Mouse (Mus musculus): ENCODE data around the gene Mpzl2. TPM values are rescaled to one million over a fixed set of nuclear protein-coding genes. Genes with fewer than 3 reads are reported as not detected.
"Not testable (repeated sequence)": the region's sequence is repeated elsewhere in the genome, so short reads cannot be mapped to it uniquely, and the experiment has no call there.

The Mpzl2 gene
- polyA plus RNA-seq, 1 experiment from 2014 or later = 3.8 TPM

DNA sequence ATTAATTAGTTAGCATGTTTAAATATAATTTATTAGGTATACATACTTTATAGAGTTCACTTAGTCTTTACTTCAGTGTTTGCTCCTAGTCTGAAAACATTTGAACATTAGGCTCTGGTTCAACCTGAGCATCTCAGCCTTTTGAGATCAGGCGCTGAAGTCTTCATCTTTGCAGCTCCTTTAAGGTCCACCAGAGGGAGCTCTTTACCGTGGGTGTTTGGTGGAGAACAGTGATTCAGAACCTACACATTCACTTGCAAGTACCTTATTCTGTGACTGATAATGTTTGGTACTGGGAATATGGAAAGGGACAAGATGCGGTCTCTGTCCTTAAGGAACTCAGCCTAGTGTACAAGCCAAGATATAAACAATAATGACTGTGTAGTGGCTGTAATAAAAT, 16.8 kb upstream of the Mpzl2 start:
- H3K36me3 ChIP-seq (ENCODE audit: control insufficient read depth, insufficient read depth, low read length) = no peaks in the 10 kb centered on the region
- no peaks in the 10 kb centered on the region for H3K9me3 ChIP-seq (ENCODE audit: control insufficient read depth, low read length)
- no peaks in the 10 kb centered on the region for H3K27me3 ChIP-seq (ENCODE audit: control insufficient read depth, insufficient read depth, low read length)
- H3K4me2 ChIP-seq (replicated peaks; ENCODE audit: low read depth, low read length) = no peak overlapping the region
- no peak overlapping the region for H3K27ac ChIP-seq (ENCODE audit: low read depth, low read length)
- ATAC-seq (ENCODE audit: low FRiP score) = no peak
- H3K4me3 ChIP-seq (ENCODE audit: low read depth, low read length) = no peak overlapping the region
- 16% methylated on average over 3 of the region's 3 CpGs for WGBS
- H3K4me1 ChIP-seq (replicated peaks; ENCODE audit: control insufficient read depth, insufficient read depth, low read length) = no peaks in the 10 kb centered on the region
- no peak overlapping the region for H3K9ac ChIP-seq (ENCODE audit: low read depth, low read length)
- DNase-seq (ENCODE audit: low spot score) = peak; percentile 82

DNA sequence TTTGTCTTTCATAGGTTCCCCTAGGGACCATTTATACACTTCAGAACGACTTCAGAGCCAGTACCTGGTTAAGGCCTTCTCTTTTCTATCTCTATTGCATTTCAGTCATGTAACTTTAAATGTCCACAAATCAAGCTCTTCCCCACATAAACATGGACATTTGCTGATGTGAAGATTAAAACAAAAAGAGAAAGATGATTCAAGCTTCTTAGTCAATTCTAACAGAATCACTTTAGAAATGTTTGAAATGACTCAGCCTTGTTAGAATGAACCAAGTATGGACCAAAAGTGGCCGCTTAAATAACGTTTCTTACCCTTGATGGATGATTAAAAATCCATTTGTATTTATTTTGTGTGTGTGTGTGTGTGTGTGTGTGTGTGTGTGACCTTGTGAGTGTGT, 16.0 kb upstream of the Mpzl2 start:
- Histone ChIP-seq H3K4me3 (ENCODE audit: low read depth, low read length) (no peak overlapping the region), H3K36me3 (ENCODE audit: control insufficient read depth, insufficient read depth, low read length) (no peaks in the 10 kb centered on the region), H3K27ac (ENCODE audit: low read depth, low read length) (no peak overlapping the region), H3K9me3 (ENCODE audit: control insufficient read depth, low read length) (no peaks in the 10 kb centered on the region), H3K4me1 (replicated peaks; ENCODE audit: control insufficient read depth, insufficient read depth, low read length) (no peaks in the 10 kb centered on the region), H3K27me3 (ENCODE audit: control insufficient read depth, insufficient read depth, low read length) (no peaks in the 10 kb centered on the region), H3K9ac (ENCODE audit: low read depth, low read length) (no peak overlapping the region), H3K4me2 (replicated peaks; ENCODE audit: low read depth, low read length) (no peak overlapping the region)
- no peak for ATAC-seq (ENCODE audit: low FRiP score)
- no peak for DNase-seq (ENCODE audit: low spot score)
- WGBS = 64% methylated on average over 3 of the region's 3 CpGs

DNA sequence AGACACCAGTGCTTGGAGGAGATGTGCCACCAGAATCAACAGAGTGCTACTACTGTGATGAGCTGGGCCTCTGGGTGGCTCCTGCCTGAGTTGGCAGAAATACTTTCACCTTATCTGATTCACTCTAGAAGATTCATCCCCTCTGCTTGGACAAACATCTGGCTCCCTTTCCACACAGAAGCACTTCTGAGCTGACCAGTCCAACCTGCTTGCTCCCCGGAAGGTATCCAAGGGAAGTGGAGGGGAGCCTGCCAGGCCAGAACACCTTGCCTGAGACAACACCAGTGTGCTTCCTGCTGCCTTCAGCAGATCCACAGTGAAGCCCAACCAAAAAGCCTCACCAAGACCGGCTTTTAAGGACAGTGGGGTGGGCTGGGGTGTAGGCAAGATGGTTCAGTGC, 15.4 kb upstream of the Mpzl2 start:
- no peak overlapping the region for H3K4me3 ChIP-seq (ENCODE audit: low read depth, low read length)
- no peaks in the 10 kb centered on the region for H3K9me3 ChIP-seq (ENCODE audit: control insufficient read depth, low read length)
- 84% methylated on average over 2 of the region's 2 CpGs for WGBS
- H3K4me2 ChIP-seq (replicated peaks; ENCODE audit: low read depth, low read length) = no peak overlapping the region
- no peak for DNase-seq (ENCODE audit: low spot score)
- no peak overlapping the region for H3K9ac ChIP-seq (ENCODE audit: low read depth, low read length)
- H3K4me1 ChIP-seq (replicated peaks; ENCODE audit: control insufficient read depth, insufficient read depth, low read length) = no peaks in the 10 kb centered on the region
- no peak overlapping the region for H3K27ac ChIP-seq (ENCODE audit: low read depth, low read length)
- H3K36me3 ChIP-seq (ENCODE audit: control insufficient read depth, insufficient read depth, low read length) = no peaks in the 10 kb centered on the region
- no peaks in the 10 kb centered on the region for H3K27me3 ChIP-seq (ENCODE audit: control insufficient read depth, insufficient read depth, low read length)
- no peak for ATAC-seq (ENCODE audit: low FRiP score)

DNA sequence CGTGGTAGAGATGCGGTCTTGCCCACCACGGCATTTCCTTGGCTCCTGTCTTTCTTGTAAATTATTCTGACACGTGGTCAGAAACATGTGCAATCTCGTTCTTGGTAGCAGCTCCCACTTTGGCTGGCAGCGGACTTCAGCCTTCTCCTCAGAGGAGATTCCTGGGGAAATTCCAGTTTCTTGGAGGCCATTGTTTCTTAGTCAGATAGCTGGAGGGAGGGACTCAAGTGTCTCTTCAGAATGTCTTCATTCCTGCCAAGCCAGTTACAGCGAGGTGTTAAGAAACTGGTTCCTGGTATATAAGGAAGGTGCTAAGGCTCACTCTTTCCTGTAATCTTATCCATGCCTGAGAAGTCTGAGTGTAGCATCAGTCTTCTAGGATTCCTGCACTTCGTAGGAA, 12.2 kb upstream of the Mpzl2 start:
- H3K4me3 ChIP-seq (ENCODE audit: low read depth, low read length) = no peak overlapping the region
- no peak for ATAC-seq (ENCODE audit: low FRiP score)
- H3K9ac ChIP-seq (ENCODE audit: low read depth, low read length) = no peak overlapping the region
- no peak overlapping the region for H3K4me2 ChIP-seq (replicated peaks; ENCODE audit: low read depth, low read length)
- H3K4me1 ChIP-seq (replicated peaks; ENCODE audit: control insufficient read depth, insufficient read depth, low read length) = no peaks in the 10 kb centered on the region
- no peaks in the 10 kb centered on the region for H3K36me3 ChIP-seq (ENCODE audit: control insufficient read depth, insufficient read depth, low read length)
- H3K27ac ChIP-seq (ENCODE audit: low read depth, low read length) = no peak overlapping the region
- no peaks in the 10 kb centered on the region for H3K27me3 ChIP-seq (ENCODE audit: control insufficient read depth, insufficient read depth, low read length)
- no peak for DNase-seq (ENCODE audit: low spot score)
- 74% methylated on average over 8 of the region's 8 CpGs for WGBS
- H3K9me3 ChIP-seq (ENCODE audit: control insufficient read depth, low read length) = no peaks in the 10 kb centered on the region

DNA sequence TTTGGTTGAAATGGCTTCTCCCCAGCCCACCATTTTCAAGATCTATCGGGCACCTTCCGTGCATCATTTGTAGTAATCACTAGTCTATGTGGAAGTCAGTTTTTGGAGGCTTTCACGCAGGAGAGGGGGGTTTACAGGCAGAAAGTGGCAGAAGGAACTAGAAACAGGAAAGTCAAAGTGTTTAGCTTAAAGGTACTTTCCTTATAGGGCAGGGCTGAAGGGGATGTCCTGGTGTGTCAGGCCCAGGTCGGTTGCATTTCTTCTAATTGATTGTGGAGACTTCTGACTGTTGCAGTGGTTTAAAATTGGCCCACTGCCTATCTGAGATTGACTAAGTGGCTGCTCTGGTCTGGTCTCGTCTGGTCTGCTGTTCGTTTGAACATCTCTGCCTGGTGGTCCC, 9.3 kb upstream of the Mpzl2 start:
- no peak overlapping the region for H3K4me2 ChIP-seq (replicated peaks; ENCODE audit: low read depth, low read length)
- DNase-seq (ENCODE audit: low spot score) = no peak
- H3K4me1 ChIP-seq (replicated peaks; ENCODE audit: control insufficient read depth, insufficient read depth, low read length) = no peaks in the 10 kb centered on the region
- no peaks in the 10 kb centered on the region for H3K36me3 ChIP-seq (ENCODE audit: control insufficient read depth, insufficient read depth, low read length)
- ATAC-seq (ENCODE audit: low FRiP score) = no peak
- WGBS = 74% methylated on average over 6 of the region's 6 CpGs
- H3K9ac ChIP-seq (ENCODE audit: low read depth, low read length) = no peak overlapping the region
- H3K27ac ChIP-seq (ENCODE audit: low read depth, low read length) = no peak overlapping the region
- no peak overlapping the region for H3K4me3 ChIP-seq (ENCODE audit: low read depth, low read length)
- H3K27me3 ChIP-seq (ENCODE audit: control insufficient read depth, insufficient read depth, low read length) = no peaks in the 10 kb centered on the region
- no peaks in the 10 kb centered on the region for H3K9me3 ChIP-seq (ENCODE audit: control insufficient read depth, low read length)

DNA sequence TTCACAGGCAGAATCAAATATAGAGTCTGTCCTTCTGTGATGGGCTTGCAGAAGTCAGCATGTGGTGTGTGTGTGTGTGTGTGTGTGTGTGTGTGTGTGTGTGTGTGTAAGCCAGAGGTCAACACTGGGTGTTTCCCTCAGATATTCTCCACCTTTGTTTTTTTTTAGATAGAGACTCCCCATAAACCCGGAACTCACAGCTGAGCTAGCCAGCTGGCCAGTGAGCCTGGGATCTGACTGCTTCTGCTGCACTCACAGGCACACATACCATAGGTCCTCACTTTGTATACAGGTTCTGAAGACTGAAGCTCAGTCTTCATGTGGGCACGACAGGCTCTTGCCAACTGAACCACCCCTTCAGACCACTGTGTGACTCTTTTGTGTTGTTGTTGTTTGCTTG, 7.3 kb upstream of the Mpzl2 start:
- WGBS = 81% methylated on average over 2 of the region's 2 CpGs
- ATAC-seq (ENCODE audit: low FRiP score) = no peak
- H3K27ac ChIP-seq (ENCODE audit: low read depth, low read length) = no peak overlapping the region

DNA sequence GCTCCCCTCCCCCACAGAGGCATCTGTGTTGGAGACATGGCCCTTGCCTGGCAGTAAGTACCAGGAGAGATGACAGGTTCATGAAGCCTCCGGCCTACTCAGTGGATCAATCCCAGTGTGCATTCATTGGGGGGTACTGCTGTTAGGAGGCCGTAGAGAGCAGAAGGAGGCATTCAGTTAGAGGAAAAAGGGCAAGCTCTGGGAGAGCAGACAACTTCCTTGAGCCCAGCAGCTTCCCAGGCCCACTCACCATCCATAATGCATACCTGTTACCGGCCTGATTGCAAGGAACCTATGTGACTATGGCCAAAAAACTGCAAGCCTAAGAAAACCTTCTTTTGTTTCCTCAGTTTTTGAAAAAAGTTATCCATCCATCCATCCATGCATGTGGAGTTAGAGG, 5.1 kb upstream of the Mpzl2 start:
- Histone ChIP-seq H3K9me3 (ENCODE audit: control insufficient read depth, low read length) (no peaks in the 10 kb centered on the region), H3K36me3 (ENCODE audit: control insufficient read depth, insufficient read depth, low read length) (no peaks in the 10 kb centered on the region), H3K27ac (ENCODE audit: low read depth, low read length) (no peak overlapping the region), H3K4me3 (ENCODE audit: low read depth, low read length) (no peak overlapping the region), H3K4me1 (replicated peaks; ENCODE audit: control insufficient read depth, insufficient read depth, low read length) (no peaks in the 10 kb centered on the region), H3K9ac (ENCODE audit: low read depth, low read length) (no peak overlapping the region), H3K4me2 (replicated peaks; ENCODE audit: low read depth, low read length) (no peak overlapping the region), H3K27me3 (ENCODE audit: control insufficient read depth, insufficient read depth, low read length) (no peaks in the 10 kb centered on the region; the same call in 1 of the 2 replicates)
- ATAC-seq (ENCODE audit: low FRiP score) (no peak), DNase-seq (ENCODE audit: low spot score) (no peak)
- 84% methylated on average over 3 of the region's 3 CpGs for WGBS

More for the DNA sequence above, 7.3 kb upstream of the Mpzl2 start:
- Histone ChIP-seq H3K4me2 (replicated peaks; ENCODE audit: low read depth, low read length) (no peak overlapping the region), H3K9ac (ENCODE audit: low read depth, low read length) (no peak overlapping the region), H3K27me3 (ENCODE audit: control insufficient read depth, insufficient read depth, low read length) (no peaks in the 10 kb centered on the region), H3K36me3 (ENCODE audit: control insufficient read depth, insufficient read depth, low read length) (no peaks in the 10 kb centered on the region), H3K4me1 (replicated peaks; ENCODE audit: control insufficient read depth, insufficient read depth, low read length) (no peaks in the 10 kb centered on the region), H3K9me3 (ENCODE audit: control insufficient read depth, low read length) (no peaks in the 10 kb centered on the region), H3K4me3 (ENCODE audit: low read depth, low read length) (no peak overlapping the region)
- DNase-seq (ENCODE audit: low spot score) = no peak

DNA sequence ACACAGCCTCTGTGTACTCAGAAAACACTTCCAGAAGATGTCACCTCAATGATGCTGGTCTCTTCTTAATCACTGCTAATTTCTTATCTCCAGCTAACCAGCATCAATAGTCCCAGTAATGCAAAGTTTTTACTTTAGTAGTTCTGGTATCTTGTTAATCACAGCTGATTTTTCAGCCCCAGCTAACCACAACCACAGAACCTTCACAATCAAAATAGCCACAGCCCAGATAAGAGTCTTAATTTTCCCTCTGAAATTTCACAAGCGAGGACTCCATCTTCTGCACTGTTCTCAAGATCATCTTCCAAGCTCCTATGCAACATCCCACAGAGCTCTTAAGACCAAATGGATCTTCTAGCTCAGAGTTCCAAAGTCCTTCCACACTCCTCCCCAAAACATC, 1.8 kb upstream of the Mpzl2 start:
- not testable (repeated sequence) for H3K27ac ChIP-seq (ENCODE audit: low read depth, low read length); DNase-seq (ENCODE audit: low spot score); H3K4me2 ChIP-seq (replicated peaks; ENCODE audit: low read depth, low read length); H3K9ac ChIP-seq (ENCODE audit: low read depth, low read length); H3K9me3 ChIP-seq (ENCODE audit: control insufficient read depth, low read length); H3K4me1 ChIP-seq (replicated peaks; ENCODE audit: control insufficient read depth, insufficient read depth, low read length); ATAC-seq (ENCODE audit: low FRiP score); H3K4me3 ChIP-seq (ENCODE audit: low read depth, low read length); H3K36me3 ChIP-seq (ENCODE audit: control insufficient read depth, insufficient read depth, low read length)
- 84% methylated on average over 1 of the region's 1 CpGs for WGBS
- H3K27me3 ChIP-seq (ENCODE audit: control insufficient read depth, insufficient read depth, low read length) = peaks cover 30% of the 10 kb centered on the region

DNA sequence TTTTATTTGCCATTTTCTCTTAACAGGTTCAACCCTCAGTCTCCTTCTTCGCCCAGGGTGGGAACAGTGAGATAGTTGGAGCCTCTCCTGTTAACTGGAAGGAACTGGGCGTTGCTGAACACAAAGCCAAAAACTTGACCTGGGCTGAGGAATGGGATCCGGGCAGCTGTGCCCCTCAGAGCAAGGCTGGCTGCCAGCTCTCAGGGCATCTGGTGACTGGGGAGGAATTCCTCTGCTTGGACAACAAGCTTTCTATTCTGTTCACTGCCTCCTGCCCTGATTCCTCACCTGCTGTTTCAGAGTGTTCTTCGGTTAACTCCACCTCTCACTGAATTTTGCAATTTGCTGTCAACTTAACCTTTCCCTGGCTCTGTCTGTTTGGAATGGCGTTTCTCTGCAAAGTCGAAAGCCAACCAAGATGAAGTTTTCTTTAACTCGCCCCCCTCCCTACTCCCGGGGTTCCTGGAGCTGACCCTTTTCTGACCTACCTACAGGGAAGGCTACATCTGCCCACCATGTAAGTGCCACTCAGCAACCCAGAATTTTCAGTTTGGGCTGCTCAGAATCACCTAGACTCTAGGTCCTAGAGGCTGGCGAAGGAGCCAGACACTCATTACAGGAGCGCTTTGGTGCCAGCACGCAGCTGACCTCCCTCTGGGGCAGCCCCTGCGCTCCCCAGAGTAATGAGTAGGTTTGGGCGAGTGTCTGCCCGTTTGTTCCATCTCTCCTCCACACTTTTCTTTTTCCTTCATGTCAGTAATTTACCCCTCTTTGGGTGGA, 657 bp downstream of the Mpzl2 start:
- DNase-seq (ENCODE audit: low spot score) (no peak), ATAC-seq (ENCODE audit: low FRiP score) (no peak)
- no peak overlapping the region for H3K27ac ChIP-seq (ENCODE audit: low read depth, low read length)
- H3K4me3 ChIP-seq (ENCODE audit: low read depth, low read length) = no peak overlapping the region
- no peak overlapping the region for H3K4me2 ChIP-seq (replicated peaks; ENCODE audit: low read depth, low read length)
- H3K4me1 ChIP-seq (replicated peaks; ENCODE audit: control insufficient read depth, insufficient read depth, low read length) = no peaks in the 10 kb centered on the region
- peaks cover 43% of the 10 kb centered on the region for H3K27me3 ChIP-seq (ENCODE audit: control insufficient read depth, insufficient read depth, low read length)
- H3K36me3 ChIP-seq (ENCODE audit: control insufficient read depth, insufficient read depth, low read length) = no peaks in the 10 kb centered on the region
- 13% methylated on average over 14 of the region's 14 CpGs for WGBS
- H3K9me3 ChIP-seq (ENCODE audit: control insufficient read depth, low read length) = no peaks in the 10 kb centered on the region
- no peak overlapping the region for H3K9ac ChIP-seq (ENCODE audit: low read depth, low read length)
